Mouse (Mus musculus) cerebellum, adult 2 months (tissue): ENCODE measurements at regions not wholly inside any gene's neighbourhood (a gene's known extent, or its start where the extent isn't known, plus 50 kb on each side); places are given as distances from the start of the nearest gene placed in this dataset.

Experiments used
- CTCF ChIP-seq: fragments of 200-500 bp; IDR thresholded peaks from 2 replicates; pipeline ENCODE4 v1.5.1; 2011; ENCODE audit warnings: low read depth, mild to moderate bottlenecking, control low read depth, low read length, moderate library complexity, borderline replicate concordance; ENCODE audit not compliant: insufficient read depth
- POLR2A ChIP-seq: fragments of 200-500 bp; IDR thresholded peaks from 2 replicates; pipeline ENCODE4 v1.6.1; 2011; ENCODE audit warnings: low read length, control low read depth, borderline replicate concordance; ENCODE audit not compliant: insufficient read depth

DNA sequence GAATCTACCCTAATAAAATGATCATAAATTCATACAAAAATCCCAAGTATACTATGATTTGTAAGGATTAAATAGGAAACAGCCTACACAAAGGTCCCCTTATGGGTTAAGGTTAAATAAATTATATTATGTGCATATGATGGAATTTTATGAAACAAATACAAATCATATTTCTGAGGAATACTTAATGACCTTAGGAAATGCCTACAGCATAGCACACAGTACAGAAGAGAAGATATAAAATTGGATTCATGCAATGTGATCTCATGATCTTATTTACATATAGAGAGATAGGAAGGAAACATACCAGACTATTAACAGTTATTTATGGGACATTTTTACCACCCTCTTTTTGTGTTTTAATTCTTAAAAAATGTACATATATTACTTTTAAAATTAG is 227.7 kb downstream of the Emp1 start:
- TF ChIP-seq CTCF: no peak
- TF ChIP-seq POLR2A: no peak
